Mouse (Mus musculus) limb, embryonic 10.5 days (tissue): ENCODE data around the gene Fndc4. TPM values are rescaled to one million over a fixed set of nuclear protein-coding genes. Genes with fewer than 3 reads are reported as not detected.

Source experiments
- DNase-seq: peaks from one replicate; pipeline ENCODE4 v3.0.0-alpha.2; 2017; ENCODE audit warnings: low spot score
- H3K27ac ChIP-seq: fragments of 300-500 bp; sonication (generic); 2 replicates; pipeline ENCODE4 v1.5.1; 2016; ENCODE audit warnings: mild to moderate bottlenecking
- H3K27me3 ChIP-seq: fragments of 300-500 bp; sonication (generic); 2 replicates; pipeline ENCODE4 v1.6.1; 2016; ENCODE audit warnings: low read depth, mild to moderate bottlenecking; ENCODE audit not compliant: poor library complexity, severe bottlenecking
- H3K36me3 ChIP-seq: fragments of 300-500 bp; sonication (generic); 2 replicates; pipeline ENCODE4 v1.6.1; 2016; ENCODE audit warnings: mild to moderate bottlenecking, moderate library complexity
- H3K4me1 ChIP-seq: fragments of 300-500 bp; sonication (generic); 2 replicates; pipeline ENCODE4 v1.6.1; 2016
- H3K4me3 ChIP-seq: fragments of 300-500 bp; sonication (generic); 2 replicates; pipeline ENCODE4 v1.5.1; 2016; ENCODE audit warnings: mild to moderate bottlenecking, moderate library complexity
- H3K9me3 ChIP-seq: fragments of 300-500 bp; sonication (generic); replicated peaks from 2 replicates; pipeline ENCODE4 v1.6.1; 2016; ENCODE audit warnings: mild to moderate bottlenecking
- WGBS: fragments of 180-500 bp; shearing (Covaris S2); methylation state at CpG from one replicate; pipeline ENCODE4 v1.1.7; 2016; 5-methylcytosine and 5-hydroxymethylcytosine counted together
- polyA plus RNA-seq: library from polyadenylated mRNA; unstranded; fragments of >200 nt; fragmentation: Nextera tagmentation; extraction: Ambion mirVana; gene quantifications from 2 replicates; pipeline ENCODE4 v1.2.1, GENCODE M21; 2016

Gene Fndc4
- polyA plus RNA-seq, 1 experiment from 2014 or later = 70.6 TPM

DNA sequence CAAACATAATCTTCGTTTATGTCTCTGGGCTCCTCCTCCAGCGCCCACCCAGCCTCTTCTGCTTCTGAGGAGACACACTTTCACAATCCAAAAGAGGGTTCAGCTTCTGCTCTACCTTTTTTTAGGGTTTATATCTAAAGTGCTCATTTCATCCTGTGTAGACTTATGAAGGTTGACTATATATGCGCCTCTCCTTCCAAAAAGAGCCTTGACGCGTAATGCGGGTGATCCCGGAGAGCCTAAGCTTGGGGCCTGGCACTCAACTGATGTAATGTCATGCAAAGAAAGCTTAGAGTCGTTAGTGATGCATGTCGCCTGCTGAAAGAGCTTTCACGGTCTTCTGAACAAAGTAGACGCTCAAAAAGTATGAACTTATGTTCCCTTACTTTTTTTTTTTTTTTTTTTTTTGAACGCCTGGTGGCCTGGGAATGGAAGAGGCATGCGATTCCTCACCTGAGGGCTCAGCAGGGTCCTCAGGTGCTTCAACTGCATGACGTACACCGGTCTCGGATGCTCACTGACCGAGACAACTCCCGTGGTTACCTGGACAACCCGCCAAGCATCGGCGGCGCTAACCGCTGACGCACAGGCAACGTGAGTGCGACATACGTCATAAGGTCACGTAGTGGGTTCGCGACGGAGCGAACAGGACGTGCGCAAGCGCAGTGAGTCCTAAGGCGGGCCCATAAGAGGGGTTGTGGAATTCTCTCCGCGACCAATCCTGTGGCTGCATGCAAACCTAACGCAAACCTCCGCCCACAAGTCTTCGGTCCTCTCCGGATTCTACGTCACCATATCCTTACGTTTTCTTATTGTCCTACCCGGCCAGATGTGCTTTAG is 5.1 kb downstream of the Fndc4 start, which contains the start of gene Ift172:
Ift172 (minus strand) TSS at position 596 of the 840 bp plus-strand sequence.
- Histone ChIP-seq H3K36me3 (peaks cover 39% of the 10 kb centered on the region), H3K27ac (peak within 1 kb of the TSS; percentile 78), H3K27me3 (no peaks in the 10 kb centered on the region), H3K4me3 (peak within 1 kb of the TSS; percentile 56), H3K9me3 (no peaks in the 10 kb centered on the region), H3K4me1 (peaks cover 35% of the 10 kb centered on the region)
- WGBS = 3% methylated on average over 45 of the region's 45 CpGs
- DNase-seq = peak; percentile 96

DNA sequence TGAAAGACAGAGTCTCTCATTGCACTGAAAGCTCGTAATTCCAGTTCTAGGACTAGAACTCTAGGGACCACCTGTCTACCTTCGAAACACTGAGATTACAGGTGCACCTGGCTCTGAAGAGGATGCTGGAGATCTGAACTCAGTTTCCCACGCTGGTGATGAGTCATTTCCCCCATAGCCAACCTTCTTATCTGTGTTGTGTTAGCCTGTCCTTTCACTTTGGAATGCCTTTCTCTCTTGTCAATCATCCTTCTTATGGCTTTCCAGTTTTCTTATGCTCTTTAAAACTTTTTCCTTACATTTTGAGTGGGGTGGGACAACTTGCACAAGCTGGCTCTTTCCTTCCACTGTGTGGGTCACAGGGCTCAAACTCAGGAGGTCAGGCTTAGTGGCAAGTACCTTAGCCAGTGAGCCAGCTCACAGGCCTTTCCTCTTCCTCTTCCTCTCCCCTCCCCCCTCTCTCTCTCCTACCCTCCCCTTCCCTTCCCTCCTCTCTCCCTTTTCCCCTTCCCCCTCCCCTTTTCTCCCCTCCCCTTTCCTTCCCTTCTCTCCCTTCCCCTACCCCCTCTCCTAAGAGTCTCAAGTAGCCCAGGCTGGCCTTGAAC is 6.2 kb downstream of the Fndc4 start:
- Histone ChIP-seq H3K36me3 (peaks cover 49% of the 10 kb centered on the region), H3K4me1 (peaks cover 25% of the 10 kb centered on the region), H3K9me3 (no peaks in the 10 kb centered on the region), H3K27ac (no peak overlapping the region), H3K4me3 (peak overlapping the region; percentile 56), H3K27me3 (no peaks in the 10 kb centered on the region)
- 84% methylated on average over 3 of the region's 3 CpGs for WGBS
- DNase-seq = no peak

- H3K4me1 ChIP-seq = peaks cover 16% of the 10 kb centered on the region
- peaks cover 52% of the 10 kb centered on the region for H3K36me3 ChIP-seq
These were observed 7.2 kb downstream of the Fndc4 start for GRCm38 (mm10) chr5:31288655-31289054.

DNA sequence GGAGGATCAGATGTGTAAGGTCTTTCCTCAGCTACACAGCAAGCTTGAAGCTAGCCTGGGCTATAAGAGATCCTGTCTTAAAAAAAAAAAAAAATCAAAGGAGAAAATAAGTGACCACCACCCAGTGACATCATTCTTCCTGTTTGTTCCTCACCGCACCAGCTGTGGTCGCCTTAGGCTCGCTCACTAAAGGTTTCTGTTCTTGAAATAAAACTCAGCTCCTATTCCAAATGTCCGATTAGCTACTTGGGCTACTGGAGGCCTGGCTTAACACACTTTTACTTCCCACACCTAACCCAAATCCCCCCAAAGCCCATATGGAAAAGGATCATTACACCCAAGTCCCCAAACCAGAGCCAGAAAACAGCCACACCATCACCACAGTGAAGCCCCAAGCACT is 7.7 kb downstream of the Fndc4 start:
- Histone ChIP-seq H3K9me3 (no peaks in the 10 kb centered on the region), H3K27me3 (no peaks in the 10 kb centered on the region), H3K27ac (no peak overlapping the region), H3K36me3 (peaks cover 52% of the 10 kb centered on the region), H3K4me1 (peaks cover 16% of the 10 kb centered on the region), H3K4me3 (no peak overlapping the region)
- DNase-seq = no peak
- 83% methylated on average over 4 of the region's 4 CpGs for WGBS

More at GRCm38 (mm10) chr5:31288655-31289054, 7.2 kb downstream of the Fndc4 start:
- no peak for DNase-seq
- no peaks in the 10 kb centered on the region for H3K9me3 ChIP-seq
- H3K27me3 ChIP-seq = no peaks in the 10 kb centered on the region
- 76% methylated on average over 3 of the region's 3 CpGs for WGBS
- H3K4me3 ChIP-seq = no peak overlapping the region
- no peak overlapping the region for H3K27ac ChIP-seq

DNA sequence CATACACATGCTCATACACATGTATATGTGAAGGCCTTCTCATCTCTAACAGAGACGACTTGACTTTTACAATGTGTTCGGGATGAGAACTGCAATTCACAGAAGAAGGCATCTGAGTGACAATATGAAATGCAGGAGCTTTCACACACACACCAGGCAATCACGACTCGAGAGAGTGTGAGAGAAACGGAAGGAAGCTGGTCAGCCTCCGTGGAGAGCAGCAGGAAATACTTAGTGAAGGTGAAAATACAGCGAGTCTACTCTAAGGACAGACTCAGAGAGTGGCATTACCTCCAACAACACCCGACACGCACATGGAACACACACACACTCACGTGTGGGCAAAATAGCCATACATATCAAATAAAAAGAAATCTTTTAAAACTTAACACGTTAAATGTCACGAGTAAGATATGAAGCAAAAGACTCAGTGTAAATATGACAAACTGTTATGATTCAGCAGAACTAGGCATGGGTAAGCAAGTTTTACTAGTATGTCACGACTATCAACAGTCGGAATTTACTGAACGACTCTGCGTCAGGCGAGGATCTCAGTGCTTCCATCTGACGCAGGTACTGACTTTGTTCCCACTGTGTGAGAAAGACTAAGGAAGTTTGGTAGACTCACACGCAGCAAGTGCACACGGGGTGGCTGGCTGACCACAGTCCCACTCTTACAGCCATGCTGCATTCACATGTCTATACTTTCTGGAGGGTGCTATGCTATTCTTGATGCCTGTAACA is 16.5 kb downstream of the Fndc4 start:
- Histone ChIP-seq H3K27me3 (no peaks in the 10 kb centered on the region), H3K4me1 (no peaks in the 10 kb centered on the region), H3K27ac (no peak overlapping the region), H3K36me3 (peaks cover 96% of the 10 kb centered on the region), H3K9me3 (no peaks in the 10 kb centered on the region), H3K4me3 (no peak overlapping the region)
- 89% methylated on average over 20 of the region's 20 CpGs for WGBS
- no peak for DNase-seq

DNA sequence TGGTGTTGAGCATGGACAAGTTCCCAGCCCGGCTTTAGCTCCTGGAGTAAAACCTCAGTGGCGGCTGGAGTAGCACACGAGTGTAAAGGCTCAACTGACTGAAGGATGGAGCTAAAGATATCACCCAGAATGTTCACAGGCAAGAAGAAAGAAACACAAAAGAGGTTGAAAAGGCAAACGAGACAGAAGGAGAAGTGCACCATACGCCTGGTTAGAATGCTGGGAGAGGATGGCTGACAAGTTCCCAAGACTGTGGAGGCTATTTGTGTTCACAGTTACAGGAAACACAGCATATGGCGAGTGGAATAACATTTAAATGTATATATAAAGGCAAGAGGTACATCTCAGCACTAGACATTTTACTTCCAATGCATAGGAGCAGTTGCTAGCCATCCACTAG is 22.9 kb downstream of the Fndc4 start:
- Histone ChIP-seq H3K27ac (no peak overlapping the region), H3K4me3 (no peak overlapping the region), H3K9me3 (no peaks in the 10 kb centered on the region), H3K36me3 (peaks cover 85% of the 10 kb centered on the region), H3K4me1 (no peaks in the 10 kb centered on the region), H3K27me3 (no peaks in the 10 kb centered on the region)
- 93% methylated on average over 6 of the region's 6 CpGs for WGBS
- DNase-seq = no peak

GRCm38 (mm10) chr5:31267686-31268085 is 28.2 kb downstream of the Fndc4 start:
- WGBS = 86% methylated on average over 6 of the region's 6 CpGs
- DNase-seq = no peak
- no peaks in the 10 kb centered on the region for H3K27me3 ChIP-seq
- H3K9me3 ChIP-seq = no peaks in the 10 kb centered on the region
- H3K4me1 ChIP-seq = no peaks in the 10 kb centered on the region
- no peak overlapping the region for H3K4me3 ChIP-seq
- H3K27ac ChIP-seq = no peak overlapping the region
- peaks cover 94% of the 10 kb centered on the region for H3K36me3 ChIP-seq

DNA sequence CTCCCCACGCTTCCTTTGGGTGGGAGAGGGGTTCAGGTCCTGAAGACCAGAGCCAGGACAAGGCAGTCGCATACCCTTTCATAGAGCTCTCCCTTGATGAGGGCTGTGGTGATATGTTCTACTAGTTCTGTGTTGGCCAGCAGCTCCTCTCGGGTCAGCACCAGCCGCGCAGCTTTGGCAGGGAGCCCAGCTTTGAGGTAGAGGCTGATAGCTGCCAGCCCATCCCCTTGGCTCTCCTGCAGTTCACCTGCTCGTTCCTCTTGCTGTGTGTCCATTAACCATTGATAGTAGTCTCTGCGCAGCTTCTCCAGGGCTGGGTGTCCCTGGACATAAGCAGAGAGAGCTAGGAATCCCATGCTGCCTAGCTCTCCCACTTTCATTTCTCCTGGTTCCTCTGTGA is 29.8 kb downstream of the Fndc4 start:
- Histone ChIP-seq H3K27ac (no peak overlapping the region), H3K36me3 (peaks cover 96% of the 10 kb centered on the region), H3K4me1 (no peaks in the 10 kb centered on the region), H3K9me3 (no peaks in the 10 kb centered on the region), H3K27me3 (no peaks in the 10 kb centered on the region), H3K4me3 (no peak overlapping the region)
- DNase-seq = no peak
- WGBS = 90% methylated on average over 7 of the region's 7 CpGs

GRCm38 (mm10) chr5:31257616-31258015 is 38.3 kb downstream of the Fndc4 start:
- no peak overlapping the region for H3K27ac ChIP-seq
- no peaks in the 10 kb centered on the region for H3K9me3 ChIP-seq
- no peak overlapping the region for H3K4me3 ChIP-seq
- H3K4me1 ChIP-seq = peaks cover 15% of the 10 kb centered on the region
- DNase-seq = no peak
- 88% methylated on average over 11 of the region's 11 CpGs for WGBS
- no peaks in the 10 kb centered on the region for H3K27me3 ChIP-seq
- peaks cover 92% of the 10 kb centered on the region for H3K36me3 ChIP-seq

DNA sequence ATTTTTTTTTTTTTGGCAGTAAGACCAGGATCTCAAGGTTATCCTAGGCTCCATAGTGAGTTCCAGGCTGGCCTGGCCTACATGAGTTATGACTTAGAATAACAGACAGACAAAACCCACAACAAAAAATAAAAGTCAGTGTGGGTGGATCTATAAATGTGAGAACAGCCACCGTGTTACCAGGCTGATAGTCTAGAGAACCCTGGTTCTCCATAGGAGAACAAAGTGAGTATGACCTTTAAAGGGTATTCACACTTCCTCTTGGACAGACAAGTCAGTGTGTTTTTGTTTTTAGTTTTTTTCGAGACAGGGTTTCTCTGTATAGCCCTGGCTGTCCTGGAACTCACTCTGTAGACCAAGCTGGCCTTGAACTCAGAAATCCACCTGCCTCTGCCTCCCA is 39.9 kb downstream of the Fndc4 start:
- WGBS = 81% methylated on average over 2 of the region's 2 CpGs
- no peaks in the 10 kb centered on the region for H3K27me3 ChIP-seq
- H3K27ac ChIP-seq = no peak overlapping the region
- DNase-seq = no peak
- H3K4me1 ChIP-seq = peaks cover 31% of the 10 kb centered on the region
- H3K4me3 ChIP-seq = no peak overlapping the region
- H3K36me3 ChIP-seq = peaks cover 89% of the 10 kb centered on the region
- H3K9me3 ChIP-seq = no peaks in the 10 kb centered on the region

GRCm38 (mm10) chr5:31255381-31255780 is 40.5 kb downstream of the Fndc4 start:
- WGBS = 97% methylated on average over 2 of the region's 2 CpGs
- Histone ChIP-seq H3K4me1 (peaks cover 37% of the 10 kb centered on the region), H3K27ac (no peak overlapping the region), H3K27me3 (no peaks in the 10 kb centered on the region), H3K4me3 (no peak overlapping the region), H3K36me3 (peaks cover 89% of the 10 kb centered on the region), H3K9me3 (no peaks in the 10 kb centered on the region)
- DNase-seq = no peak

- H3K9me3 ChIP-seq = no peaks in the 10 kb centered on the region
- no peak for DNase-seq
- no peak overlapping the region for H3K4me3 ChIP-seq
- H3K27me3 ChIP-seq = no peaks in the 10 kb centered on the region
- peaks cover 38% of the 10 kb centered on the region for H3K4me1 ChIP-seq
- whole genome bisulfite sequencing = 88% methylated on average over 8 of the region's 8 CpGs
- H3K27ac ChIP-seq = no peak overlapping the region
- peaks cover 89% of the 10 kb centered on the region for H3K36me3 ChIP-seq
These were observed 41.0 kb downstream of the Fndc4 start for GRCm38 (mm10) chr5:31254901-31255300.

GRCm38 (mm10) chr5:31254452-31254851 is 41.4 kb downstream of the Fndc4 start:
- WGBS = 91% methylated on average over 7 of the region's 7 CpGs
- Histone ChIP-seq H3K4me3 (no peak overlapping the region), H3K36me3 (peaks cover 89% of the 10 kb centered on the region), H3K27me3 (no peaks in the 10 kb centered on the region), H3K9me3 (no peaks in the 10 kb centered on the region), H3K27ac (no peak overlapping the region), H3K4me1 (peaks cover 38% of the 10 kb centered on the region)
- DNase-seq = peak; percentile 26
